Mouse (Mus musculus) ES-E14 (cell line): Measurements from ENCODE around the gene Wnt9a. TPM values are rescaled to one million over a fixed set of nuclear protein-coding genes. Genes with fewer than 3 reads are reported as not detected.

Experiments used
- DNase-seq: peaks from one replicate; pipeline ENCODE4 v3.0.0-alpha.2; 2013; ENCODE audit warnings: low read depth, low spot score
- H3K27ac ChIP-seq: 2 replicates; pipeline ENCODE4 v1.5.1; 2012; ENCODE audit warnings: low read depth, mild to moderate bottlenecking, low read length, moderate library complexity, mixed read lengths; ENCODE audit not compliant: poor library complexity, insufficient read depth, severe bottlenecking
- H3K36me3 ChIP-seq: 2 replicates; pipeline ENCODE4 v1.6.1; 2012; ENCODE audit warnings: mild to moderate bottlenecking, low read length, moderate library complexity, mixed read lengths; ENCODE audit not compliant: control insufficient read depth, poor library complexity, insufficient read depth, severe bottlenecking
- H3K4me1 ChIP-seq, 2 experiments: fragments of 150-350 bp in 1 of 2; sonication (generic) in 1 of 2; 2 replicates each; pipeline ENCODE4 v1.6.1; 2012; ENCODE audit warnings: low read length in 2 of 2, mild to moderate bottlenecking in 1 of 2, mixed read lengths in 1 of 2; ENCODE audit not compliant: control insufficient read depth in 2 of 2, insufficient read depth in 2 of 2, poor library complexity in 1 of 2
- H3K4me3 ChIP-seq, 2 experiments: fragments of 150-350 bp in 1 of 2; sonication (generic) in 1 of 2; 2 replicates each; pipeline ENCODE4 v1.5.1; 2012; ENCODE audit warnings: low read length in 2 of 2, low read depth in 1 of 2, mild to moderate bottlenecking in 1 of 2, mixed read lengths in 1 of 2; ENCODE audit not compliant: insufficient read depth in 1 of 2, poor library complexity in 1 of 2, severe bottlenecking in 1 of 2
- H3K9ac ChIP-seq: 2 replicates; pipeline ENCODE4 v1.6.1; 2012; ENCODE audit warnings: low read depth, mild to moderate bottlenecking, low read length, mixed read lengths; ENCODE audit not compliant: poor library complexity, insufficient read depth, severe bottlenecking
- H3K9me3 ChIP-seq: fragments of 150-350 bp; sonication (generic); 2 replicates; pipeline ENCODE4 v1.6.1; 2012; ENCODE audit warnings: low read depth, mild to moderate bottlenecking, low read length; ENCODE audit not compliant: control insufficient read depth, insufficient read depth
- CHD2 ChIP-seq: IDR thresholded peaks from 2 replicates; pipeline ENCODE4 v1.6.1; 2014; ENCODE audit warnings: mild to moderate bottlenecking, low read depth, low read length, inconsistent platforms
- HCFC1 ChIP-seq: IDR thresholded peaks from 2 replicates; pipeline ENCODE4 v1.6.1; 2012; ENCODE audit warnings: low read length, inconsistent platforms, borderline replicate concordance; ENCODE audit not compliant: insufficient read depth
- MAFK ChIP-seq: IDR thresholded peaks from 2 replicates; pipeline ENCODE4 v1.6.1; 2014; ENCODE audit warnings: mild to moderate bottlenecking, low read depth, low read length, inconsistent platforms; ENCODE audit not compliant: insufficient read depth
- ZC3H11A ChIP-seq: IDR thresholded peaks from 2 replicates; pipeline ENCODE4 v1.6.1; 2012; ENCODE audit warnings: low read depth, mild to moderate bottlenecking, inconsistent platforms, low read length, borderline replicate concordance
- ZNF384 ChIP-seq: IDR thresholded peaks from 2 replicates; pipeline ENCODE4 v1.6.1; 2012; ENCODE audit warnings: low read depth, low read length, inconsistent platforms
- in situ Hi-C, 2 experiments: fragments of 600-800 bp; cut with MboI; formaldehyde crosslinking; loops; one replicate each; pipeline ENCODE4 v1.15.1; 2025; ENCODE audit warnings: low sequenced_read_pairs in 2 of 2, inconsistent platforms in 1 of 2; ENCODE audit not compliant: unreplicated experiment in 2 of 2
- total RNA-seq: library from RNA; depleted of rRNA; stranded (reverse); fragments of 300-350 nt; gene quantifications from 2 replicates; pipeline ENCODE4 v1.2.3, GENCODE M21; 2012

The Wnt9a gene
- total RNA-seq, 1 experiment, result 5.8 TPM

DNA sequence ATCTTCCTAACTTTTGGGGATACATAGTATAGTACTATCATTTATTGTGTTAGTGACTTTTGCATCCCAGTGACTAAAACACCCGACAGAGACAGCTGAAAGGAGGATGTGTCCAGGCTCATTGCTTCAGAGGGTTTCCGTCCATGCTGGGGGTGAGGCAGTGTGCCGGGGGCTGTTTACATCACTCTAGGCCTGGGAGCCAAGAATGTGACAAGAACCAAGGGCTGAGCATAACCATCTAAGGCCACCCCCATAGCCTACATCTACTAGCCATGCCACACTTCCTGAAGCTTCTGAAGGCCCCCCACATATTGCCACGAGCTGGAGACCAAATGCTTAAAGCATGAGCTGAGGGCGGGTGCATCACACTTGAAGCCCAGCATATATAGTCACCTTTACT lies 18.0 kb downstream of the Wnt9a start:
- Histone ChIP-seq H3K4me1 (no peaks in the 10 kb centered on the region), H3K4me3 (no peak overlapping the region), H3K36me3 (no peaks in the 10 kb centered on the region), H3K27ac (no peak overlapping the region), H3K9ac (no peak overlapping the region), H3K9me3 (no peaks in the 10 kb centered on the region)
- DNase-seq, result no peak
- in situ Hi-C loops, result no loop called here
- no peak for TF ChIP-seq HCFC1
- TF ChIP-seq MAFK, result no peak
- no peak for TF ChIP-seq ZNF384
- no peak for TF ChIP-seq CHD2
- TF ChIP-seq ZC3H11A, result no peak

- H3K9ac ChIP-seq, result no peak overlapping the region
- no peak for TF ChIP-seq ZC3H11A
- no peak for TF ChIP-seq HCFC1
- no peak for TF ChIP-seq CHD2
- TF ChIP-seq MAFK, result no peak
- TF ChIP-seq ZNF384, result no peak
- no peak for DNase-seq
- no peaks in the 10 kb centered on the region for H3K36me3 ChIP-seq
- H3K9me3 ChIP-seq, result no peaks in the 10 kb centered on the region
- H3K4me3 ChIP-seq, result peak overlapping the region; percentile 25 to 56; a peak in 3 of 4 replicates
- no peak overlapping the region for H3K27ac ChIP-seq
- no peaks in the 10 kb centered on the region for H3K4me1 ChIP-seq
- in situ Hi-C loops, result no loop called here
Measured at GRCm38 (mm10) chr11:59327625-59328024, 20.9 kb downstream of the Wnt9a start.

- TF ChIP-seq HCFC1 (no peak), CHD2 (no peak), ZNF384 (no peak), MAFK (no peak), ZC3H11A (no peak)
- Histone ChIP-seq H3K27ac (no peak overlapping the region), H3K4me1 (no peaks in the 10 kb centered on the region), H3K9me3 (no peaks in the 10 kb centered on the region), H3K9ac (no peak overlapping the region), H3K36me3 (no peaks in the 10 kb centered on the region), H3K4me3 (no peak overlapping the region)
- in situ Hi-C loops, result no loop called here
- no peak for DNase-seq
Measured at GRCm38 (mm10) chr11:59329616-59330015, 22.9 kb downstream of the Wnt9a start.

- TF ChIP-seq ZNF384, result no peak
- TF ChIP-seq HCFC1, result no peak
- no peak for TF ChIP-seq CHD2
- TF ChIP-seq ZC3H11A, result no peak
- no peak for TF ChIP-seq MAFK
- no peaks in the 10 kb centered on the region for H3K36me3 ChIP-seq
- no peak overlapping the region for H3K4me3 ChIP-seq
- H3K9me3 ChIP-seq, result no peaks in the 10 kb centered on the region
- no peaks in the 10 kb centered on the region for H3K4me1 ChIP-seq
- no peak overlapping the region for H3K9ac ChIP-seq
- in situ Hi-C loops, result no loop called here
- no peak overlapping the region for H3K27ac ChIP-seq
- peak; percentile 66 for DNase-seq
Measured at GRCm38 (mm10) chr11:59330560-59330959, 23.8 kb downstream of the Wnt9a start.

DNA sequence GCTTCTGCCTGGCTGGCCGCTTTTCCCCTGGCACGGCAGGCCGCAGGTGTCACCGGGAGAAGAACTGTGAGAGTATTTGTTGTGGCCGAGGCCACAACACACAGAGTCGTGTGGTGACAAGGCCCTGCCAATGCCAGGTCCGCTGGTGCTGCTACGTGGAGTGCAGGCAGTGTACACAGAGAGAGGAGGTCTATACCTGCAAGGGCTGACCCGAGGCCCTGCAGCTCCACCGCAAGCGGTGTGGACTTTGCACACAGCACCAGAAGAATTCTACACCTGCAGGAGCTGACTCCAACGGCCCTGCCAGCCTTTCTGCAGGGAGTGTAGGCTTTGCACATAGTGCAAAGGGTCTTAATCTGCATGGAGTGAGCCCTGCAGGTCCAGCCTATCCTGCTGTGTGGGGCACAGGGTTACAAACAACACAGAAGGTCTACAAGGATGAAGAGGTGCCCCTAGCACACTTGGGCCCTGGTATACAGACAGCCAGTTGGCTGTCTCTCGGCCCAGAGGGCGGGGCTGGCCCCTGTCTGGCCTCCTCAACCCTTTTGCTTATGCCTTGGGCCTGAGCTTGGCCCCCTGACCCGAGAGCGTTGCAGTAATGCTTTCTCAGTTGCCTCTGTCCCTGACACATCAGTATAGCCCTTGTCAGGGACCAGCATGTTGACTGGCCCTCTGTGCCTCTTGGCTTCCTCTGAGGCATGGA lies 24.6 kb downstream of the Wnt9a start:
- Histone ChIP-seq H3K9ac (no peak overlapping the region), H3K4me3 (no peak overlapping the region), H3K4me1 (no peaks in the 10 kb centered on the region), H3K27ac (no peak overlapping the region), H3K9me3 (no peaks in the 10 kb centered on the region), H3K36me3 (no peaks in the 10 kb centered on the region)
- no peak for TF ChIP-seq ZNF384
- no peak for TF ChIP-seq MAFK
- no peak for TF ChIP-seq ZC3H11A
- TF ChIP-seq CHD2, result no peak
- TF ChIP-seq HCFC1, result no peak
- DNase-seq, result no peak
- in situ Hi-C loops, result no loop called here
